Mouse (Mus musculus) liver, postnatal 0 days (tissue): ENCODE measurements at regions not wholly inside any gene's neighbourhood (a gene's known extent, or its start where the extent isn't known, plus 50 kb on each side); places are given as distances from the start of the nearest gene placed in this dataset.

Source experiments
- ATAC-seq: fragments of 200-750 bp; cut with Nextera tagmentation; 2 replicates; pipeline ENCODE4 v1.8.0; 2017; ENCODE audit warnings: mild to moderate bottlenecking, moderate library complexity
- DNase-seq: peaks from one replicate; pipeline ENCODE4 v3.0.0-alpha.2; 2016
- H3K27ac ChIP-seq: fragments of 300-500 bp; sonication (generic); 2 replicates; pipeline ENCODE4 v1.5.1; 2014; ENCODE audit warnings: antibody characterized with exemption, moderate library complexity, mild to moderate bottlenecking, low read depth
- H3K27me3 ChIP-seq: fragments of 300-500 bp; sonication (generic); 2 replicates; pipeline ENCODE4 v1.6.1; 2014; ENCODE audit warnings: low read length, control low read depth, mixed read lengths; ENCODE audit not compliant: insufficient read depth
- H3K36me3 ChIP-seq: fragments of 300-500 bp; sonication (generic); replicated peaks from 2 replicates; pipeline ENCODE4 v1.6.1; 2014; ENCODE audit warnings: mild to moderate bottlenecking, control low read depth, low read length, moderate library complexity, mixed read lengths; ENCODE audit not compliant: insufficient read depth
- H3K4me1 ChIP-seq: fragments of 300-500 bp; sonication (generic); 2 replicates; pipeline ENCODE4 v1.6.1; 2014; ENCODE audit warnings: antibody characterized with exemption, mild to moderate bottlenecking, control low read depth; ENCODE audit not compliant: insufficient read depth
- H3K4me2 ChIP-seq: fragments of 300-500 bp; sonication (generic); 2 replicates; pipeline ENCODE4 v1.6.1; 2014; ENCODE audit warnings: low read depth, mild to moderate bottlenecking, low read length, moderate library complexity, mixed read lengths
- H3K4me3 ChIP-seq: fragments of 300-500 bp; sonication (generic); 2 replicates; pipeline ENCODE4 v1.5.1; 2014; ENCODE audit warnings: low read depth, low read length
- H3K9ac ChIP-seq: fragments of 300-500 bp; sonication (generic); replicated peaks from 2 replicates; pipeline ENCODE4 v1.6.1; 2014; ENCODE audit warnings: mild to moderate bottlenecking, moderate library complexity
- H3K9me3 ChIP-seq: fragments of 300-500 bp; sonication (generic); 2 replicates; pipeline ENCODE4 v1.6.1; 2016; ENCODE audit warnings: mild to moderate bottlenecking, control low read depth, low read length, mixed read lengths
- CTCF ChIP-seq: sonication (generic); IDR thresholded peaks from 2 replicates; pipeline ENCODE4 v1.5.1; 2016; ENCODE audit warnings: antibody characterized with exemption, low read depth
- EP300 ChIP-seq: IDR thresholded peaks from 2 replicates; pipeline ENCODE4 v1.6.1; 2016; ENCODE audit warnings: antibody characterized with exemption, low read depth, mild to moderate bottlenecking
- WGBS: fragments of 180-500 bp; shearing (Covaris S2); extraction: QIAGEN DNeasy Blood & Tissue Kit; methylation state at CpG from one replicate; pipeline ENCODE4 v1.1.7; 2014; ENCODE audit not compliant: insufficient replicate concordance; 5-methylcytosine and 5-hydroxymethylcytosine counted together

GRCm38 (mm10) chrX:166945915-166946314, 263.2 kb downstream of the Tmsb4x start:
- Histone ChIP-seq H3K27me3 (no peaks in the 10 kb centered on the region; the same call in 1 of the 2 replicates), H3K9me3 (no peaks in the 10 kb centered on the region), H3K4me1 (no peaks in the 10 kb centered on the region), H3K36me3 (no peaks in the 10 kb centered on the region), H3K27ac (no peak overlapping the region), H3K4me2 (no peak overlapping the region), H3K9ac (no peak overlapping the region), H3K4me3 (no peak overlapping the region)
- WGBS: 61% methylated on average over 1 of the region's 1 CpGs
- ATAC-seq: no peak
- DNase-seq: no peak
- TF ChIP-seq CTCF (no peak), EP300 (no peak)

- no peak overlapping the region for H3K4me2 ChIP-seq
- no peak for TF ChIP-seq CTCF
- no peak for TF ChIP-seq EP300
- 58% methylated on average over 1 of the region's 1 CpGs for WGBS
- no peaks in the 10 kb centered on the region for H3K9me3 ChIP-seq
- no peak overlapping the region for H3K9ac ChIP-seq
- DNase-seq: no peak
- H3K36me3 ChIP-seq: no peaks in the 10 kb centered on the region
- H3K4me1 ChIP-seq: no peaks in the 10 kb centered on the region
- no peaks in the 10 kb centered on the region; the same call in 1 of the 2 replicates for H3K27me3 ChIP-seq
- no peak for ATAC-seq
- no peak overlapping the region for H3K27ac ChIP-seq
- H3K4me3 ChIP-seq: no peak overlapping the region
These were observed 263.6 kb downstream of the Tmsb4x start for GRCm38 (mm10) chrX:166945476-166945875.

GRCm38 (mm10) chrX:166933766-166934165, 275.3 kb downstream of the Tmsb4x start:
- TF ChIP-seq CTCF (no peak), EP300 (no peak)
- 66% methylated on average over 2 of the region's 2 CpGs for WGBS
- no peaks in the 10 kb centered on the region for H3K4me1 ChIP-seq

GRCm38 (mm10) chrX:166932472-166932871, 276.6 kb downstream of the Tmsb4x start:
- H3K36me3 ChIP-seq: no peaks in the 10 kb centered on the region
- DNase-seq (no peak), ATAC-seq (no peak)
- H3K4me3 ChIP-seq: no peak overlapping the region
- H3K9ac ChIP-seq: no peak overlapping the region
- no peaks in the 10 kb centered on the region for H3K4me1 ChIP-seq
- H3K27ac ChIP-seq: no peak overlapping the region
- no peaks in the 10 kb centered on the region for H3K9me3 ChIP-seq
- H3K4me2 ChIP-seq: no peak overlapping the region
- no peak for TF ChIP-seq CTCF
- TF ChIP-seq EP300: no peak
- H3K27me3 ChIP-seq: no peaks in the 10 kb centered on the region; the same call in 1 of the 2 replicates

More at GRCm38 (mm10) chrX:166933766-166934165, 275.3 kb downstream of the Tmsb4x start:
- Histone ChIP-seq H3K9ac (no peak overlapping the region), H3K27ac (no peak overlapping the region), H3K9me3 (no peaks in the 10 kb centered on the region), H3K4me2 (no peak overlapping the region), H3K4me3 (no peak overlapping the region), H3K27me3 (peaks cover 3% of the 10 kb centered on the region; the same call in 1 of the 2 replicates), H3K36me3 (no peaks in the 10 kb centered on the region)
- DNase-seq (no peak), ATAC-seq (no peak)

GRCm38 (mm10) chrX:166931048-166931447, 278.1 kb downstream of the Tmsb4x start:
- WGBS: 48% methylated on average over 4 of the region's 4 CpGs
- no peak for TF ChIP-seq EP300
- no peak for TF ChIP-seq CTCF
- no peak overlapping the region for H3K9ac ChIP-seq
- H3K4me3 ChIP-seq: no peak overlapping the region
- no peak for ATAC-seq
- H3K4me1 ChIP-seq: no peaks in the 10 kb centered on the region
- H3K36me3 ChIP-seq: no peaks in the 10 kb centered on the region
- no peaks in the 10 kb centered on the region for H3K9me3 ChIP-seq
- DNase-seq: no peak
- H3K4me2 ChIP-seq: no peak overlapping the region
- no peak overlapping the region for H3K27ac ChIP-seq
- H3K27me3 ChIP-seq: no peaks in the 10 kb centered on the region; the same call in 1 of the 2 replicates

- 72% methylated on average over 6 of the region's 6 CpGs for WGBS
- H3K9me3 ChIP-seq: no peaks in the 10 kb centered on the region
- DNase-seq (no peak), ATAC-seq (no peak)
- H3K4me3 ChIP-seq: no peak overlapping the region
- H3K27me3 ChIP-seq: no peaks in the 10 kb centered on the region
- H3K36me3 ChIP-seq: no peaks in the 10 kb centered on the region
- H3K9ac ChIP-seq: no peak overlapping the region
- H3K4me1 ChIP-seq: no peaks in the 10 kb centered on the region
- TF ChIP-seq EP300 (no peak), CTCF (no peak)
- H3K27ac ChIP-seq: no peak overlapping the region
- no peak overlapping the region for H3K4me2 ChIP-seq
These were observed 279.2 kb downstream of the Tmsb4x start for GRCm38 (mm10) chrX:166929716-166930420.
